Mouse (Mus musculus): ENCODE results near the gene Plekhg4.

DNA sequence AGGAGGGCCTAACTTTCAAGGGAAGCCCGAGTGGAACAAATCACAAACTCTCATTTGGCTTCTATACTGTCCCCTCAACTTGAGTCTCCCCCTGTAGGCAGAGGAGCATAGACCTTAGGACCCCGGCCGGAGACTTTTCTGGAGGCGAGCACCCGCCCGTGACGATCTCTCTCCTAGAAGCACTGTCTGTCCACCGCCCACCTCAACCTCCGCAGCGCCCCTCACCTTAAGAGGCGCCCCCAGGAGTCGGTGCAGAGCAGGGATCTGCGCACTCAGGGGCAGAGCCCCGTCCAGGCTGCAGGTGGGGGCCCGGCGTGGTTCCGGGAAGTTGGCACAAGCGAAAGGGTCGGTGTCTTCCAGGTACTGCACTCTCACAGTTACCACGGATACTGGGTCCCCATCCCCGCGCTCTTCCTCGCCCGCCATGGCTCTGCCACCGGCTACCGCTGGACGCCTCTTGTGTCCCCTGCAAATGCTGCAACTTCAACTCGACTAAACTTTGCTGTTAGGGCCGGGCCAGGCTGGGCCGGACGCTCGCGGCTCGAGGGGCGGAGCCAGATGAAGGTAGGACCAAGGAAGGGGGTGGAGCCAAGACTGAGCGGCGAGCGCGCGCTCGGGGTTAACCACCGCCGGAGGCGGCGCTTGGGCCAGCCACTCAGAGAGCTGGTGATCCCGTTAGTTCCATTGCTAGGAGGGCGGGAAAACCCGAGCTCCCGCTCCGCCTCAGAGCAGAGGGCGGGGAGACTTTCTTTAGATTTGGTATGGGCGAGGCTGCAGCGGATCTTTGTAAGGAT is 25.4 kb upstream of the Plekhg4 start, which contains the start of gene Fhod1:
- TF ChIP-seq HCFC1 (IDR thresholded peaks at IDR 0.05; ENCODE audit: borderline replicate concordance, insufficient read depth, low read length) = no peak
- TF ChIP-seq CHD2 (IDR thresholded peaks at IDR 0.05; ENCODE audit: low read depth, low read length) = no peak
- no peak for TF ChIP-seq MAFK (IDR thresholded peaks at IDR 0.05; ENCODE audit: insufficient read depth, low read depth, low read length)
- TF ChIP-seq ZC3H11A (IDR thresholded peaks at IDR 0.05; ENCODE audit: borderline replicate concordance, low read depth, low read length) = no peak

Data from ES-E14 (cell line).